Mouse (Mus musculus) adipocyte (in vitro differentiated cells): ENCODE data around the gene Apoc4.

Source experiments
- DNase-seq: peaks from one replicate; pipeline ENCODE4 v3.0.0-alpha.2; 2016; ENCODE audit warnings: low spot score

The Apoc4 gene

GRCm38 (mm10) chr7:19628536-19629360, 52.5 kb downstream of the Apoc4 start:
- peak; percentile 91 for DNase-seq

GRCm38 (mm10) chr7:19628192-19628535, 53.1 kb downstream of the Apoc4 start:
- no peak for DNase-seq
